Mouse (Mus musculus): Measurements from ENCODE around the gene Psmb3. TPM values are rescaled to one million over a fixed set of nuclear protein-coding genes. Genes with fewer than 3 reads are reported as not detected.

Gene Psmb3
- total and polyA plus RNA-seq, 3 experiments: 560 to 1,251 (median 863) TPM

DNA sequence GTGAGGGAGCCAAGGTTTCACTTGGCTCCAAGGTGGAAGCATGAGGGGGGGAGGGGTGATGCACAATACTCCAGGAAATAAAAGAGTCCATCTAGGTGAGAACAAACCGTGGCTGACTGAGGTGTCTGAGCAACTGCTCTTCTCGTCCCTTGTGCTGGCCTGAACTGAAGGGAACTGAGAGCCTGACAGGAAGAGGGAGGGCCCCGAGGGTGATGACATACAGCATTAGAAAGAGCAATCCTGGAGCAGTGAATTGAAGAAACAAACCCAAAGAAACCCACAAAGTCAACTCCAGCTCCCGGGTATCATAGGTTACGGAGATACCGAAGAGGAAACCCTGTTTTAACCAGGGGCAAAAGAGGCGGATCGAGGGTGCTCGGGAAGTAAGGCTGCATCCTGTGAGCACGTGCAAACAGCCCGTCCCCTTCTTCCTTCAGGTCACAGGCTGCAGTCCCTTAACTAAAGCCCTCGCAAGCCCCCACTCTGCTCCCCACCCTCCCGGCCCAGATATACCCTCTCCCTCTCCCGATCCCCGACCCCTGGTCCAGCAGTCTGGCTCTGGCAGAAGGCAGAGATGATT lies 15.2 kb downstream of the Psmb3 start:
- peak overlapping the region; percentile 69 for H3K9ac ChIP-seq (ENCODE audit: insufficient read depth, low read depth)
- peak; percentile 88 for DNase-seq (ENCODE audit: extremely low read depth)
- peaks cover 19 to 51% of the 10 kb centered on the region in 2 experiments for H3K4me1 ChIP-seq (ENCODE audit: control insufficient read depth in 1 of 2, insufficient read depth in 2 of 2)
- in situ Hi-C loops (cut with MboI; ENCODE audit: low pct_ligation_motif_present, low pct_unique_long_range_greater_than_20kb, low sequenced_read_pairs): no loop called here
- peak overlapping the region; percentile 64 for H3K4me2 ChIP-seq (ENCODE audit: insufficient read depth, low read depth, poor library complexity, severe bottlenecking)
- peak; percentile 88 for TF ChIP-seq MAX (IDR thresholded peaks at IDR 0.05; ENCODE audit: low read length)
- TF ChIP-seq HCFC1 (IDR thresholded peaks at IDR 0.05; ENCODE audit: low read depth, low read length): peak; percentile 48
- peak; percentile 73 for TF ChIP-seq TBP (conservative IDR thresholded peaks at IDR 0.05; ENCODE audit: low read depth, low read length)
- peak; percentile 91 for TF ChIP-seq BHLHE40 (IDR thresholded peaks at IDR 0.05; ENCODE audit: low read depth, low read length)
- peak; percentile 89 for TF ChIP-seq EP300 (IDR thresholded peaks at IDR 0.05; ENCODE audit: low read length)
- TF ChIP-seq MAZ (IDR thresholded peaks at IDR 0.05; ENCODE audit: low read depth, low read length): peak; percentile 65; the same call in 1 of the 2 replicates
- TF ChIP-seq PAX5 (IDR thresholded peaks at IDR 0.05; ENCODE audit: low read length): no peak
- TF ChIP-seq POLR2A (IDR thresholded peaks at IDR 0.05; ENCODE audit: low read depth, low read length): peak; percentile 79
- TF ChIP-seq RCOR1 (conservative IDR thresholded peaks at IDR 0.05; ENCODE audit: low read depth, low read length): no peak
- TF ChIP-seq IRF4 (IDR thresholded peaks at IDR 0.05; ENCODE audit: low read depth, low read length): peak; percentile 94
- peak; percentile 45 for TF ChIP-seq JUN (IDR thresholded peaks at IDR 0.05; ENCODE audit: insufficient read depth, low read depth, low read length)
- peak; percentile 26; the same call in 1 of the 2 replicates for TF ChIP-seq NRF1 (IDR thresholded peaks at IDR 0.05; ENCODE audit: low read depth, low read length)
- no peak for TF ChIP-seq MAFK (IDR thresholded peaks at IDR 0.05; ENCODE audit: insufficient replicate concordance, low read length)
- peak; percentile 58 for TF ChIP-seq CHD2 (IDR thresholded peaks at IDR 0.05; ENCODE audit: low read length)
- no peak for TF ChIP-seq SIN3A (IDR thresholded peaks at IDR 0.05; ENCODE audit: low read length)
- TF ChIP-seq MXI1 (IDR thresholded peaks at IDR 0.05; ENCODE audit: low read depth, low read length): peak; percentile 62
- TF ChIP-seq ZNF384 (IDR thresholded peaks at IDR 0.05; ENCODE audit: low read depth, low read length): no peak
- no peak for TF ChIP-seq SMC3 (IDR thresholded peaks at IDR 0.05; ENCODE audit: low read depth, low read length)
- no peak; the same call in 1 of the 2 replicates for TF ChIP-seq NELFE (IDR thresholded peaks at IDR 0.05; ENCODE audit: low read depth, low read length)
- peak; percentile 47; the same call in 1 of the 2 replicates for TF ChIP-seq ELF1 (IDR thresholded peaks at IDR 0.05; ENCODE audit: low read depth, low read length)
- TF ChIP-seq ETS1 (conservative IDR thresholded peaks at IDR 0.05; ENCODE audit: low read depth, low read length): peak; percentile 51; the same call in 1 of the 2 replicates
- peak; percentile 83 for TF ChIP-seq TCF12 (IDR thresholded peaks at IDR 0.05; ENCODE audit: low read depth, low read length)
- TF ChIP-seq MYC (IDR thresholded peaks at IDR 0.05; ENCODE audit: low read depth, low read length): peak; percentile 90
- TF ChIP-seq MEF2A (IDR thresholded peaks at IDR 0.05; ENCODE audit: borderline replicate concordance, low read depth, low read length): peak; percentile 41; the same call in 1 of the 2 replicates
- no peak for TF ChIP-seq CTCF (conservative IDR thresholded peaks at IDR 0.05 in 1 of 2, IDR thresholded peaks at IDR 0.05 in 1 of 2; ENCODE audit: low read depth in 2 of 2, low read length in 2 of 2)
- no peak for TF ChIP-seq ZC3H11A (IDR thresholded peaks at IDR 0.05; ENCODE audit: low read depth, low read length)
- peaks cover 51 to 86% of the 10 kb centered on the region in 2 experiments for H3K36me3 ChIP-seq (replicated peaks in 1 of 2; ENCODE audit: control insufficient read depth in 1 of 2, insufficient read depth in 1 of 2, low read length in 1 of 2)
- no peaks in the 10 kb centered on the region for H3K79me2 ChIP-seq (replicated peaks; ENCODE audit: control insufficient read depth, extremely low read depth, insufficient read depth, poor library complexity, severe bottlenecking)
- no peaks in the 10 kb centered on the region for H3K27me3 ChIP-seq (replicated peaks)
- peak overlapping the region; percentile 98 for H3K27ac ChIP-seq (ENCODE audit: insufficient read depth, low read depth)
- H3K9me3 ChIP-seq (replicated peaks; ENCODE audit: low read length): peaks cover 19% of the 10 kb centered on the region
- H3K4me3 ChIP-seq (replicated peaks in 1 of 3; ENCODE audit: low read depth in 2 of 3, low read length in 2 of 3, poor library complexity in 1 of 3): peak overlapping the region in 2 of 3 experiments; percentile 16 to 22
- dilution Hi-C loops (cut with MboI; ENCODE audit: extremely low pct_ligation_motif_present, extremely low pct_unique_long_range_greater_than_20kb, low sequenced_read_pairs): no loop called here

All from CH12.LX (cell line).